Mouse (Mus musculus) cerebellum, adult 11 months (tissue): ENCODE data around the gene Prickle3.
"Not testable (repeated sequence)": the region's sequence is repeated elsewhere in the genome, so short reads cannot be mapped to it uniquely, and the experiment has no call there.

ENCODE experiments used
- DNase-seq: peaks from one replicate; pipeline ENCODE4 v3.0.0; 2022

Prickle3 gene

GRCm38 (mm10) chrX:7672739-7673138 is 15.7 kb downstream of the Prickle3 start:
- no peak for DNase-seq

- no peak for DNase-seq
These were observed 16.7 kb downstream of the Prickle3 start for GRCm38 (mm10) chrX:7673578-7674281.

- no peak for DNase-seq
These were observed 17.4 kb downstream of the Prickle3 start for GRCm38 (mm10) chrX:7674284-7675000.

- DNase-seq = no peak
These were observed 17.9 kb downstream of the Prickle3 start for GRCm38 (mm10) chrX:7675001-7675380.

- no peak for DNase-seq
These were observed 21.9 kb downstream of the Prickle3 start for GRCm38 (mm10) chrX:7678986-7679385.

GRCm38 (mm10) chrX:7679405-7680056 is 22.5 kb downstream of the Prickle3 start:
- DNase-seq = peak; percentile 88

DNA sequence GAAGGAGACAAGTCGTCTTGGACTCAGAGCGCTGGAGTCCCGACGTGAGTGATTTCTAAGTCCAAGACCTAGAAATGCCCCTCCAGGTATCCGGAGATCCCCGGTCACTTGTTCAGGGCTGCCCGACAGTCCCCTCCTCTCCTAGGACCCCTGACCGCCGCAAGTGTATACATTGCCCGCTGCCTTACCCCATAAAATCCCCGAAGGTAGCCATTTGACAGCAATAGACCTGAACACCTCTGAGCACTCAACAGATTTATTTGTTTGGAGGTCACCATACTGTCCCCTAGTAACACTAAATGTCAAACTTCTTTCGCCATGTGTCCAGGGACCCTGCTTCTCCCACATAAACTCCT is 23.0 kb downstream of the Prickle3 start:
- DNase-seq = no peak

DNA sequence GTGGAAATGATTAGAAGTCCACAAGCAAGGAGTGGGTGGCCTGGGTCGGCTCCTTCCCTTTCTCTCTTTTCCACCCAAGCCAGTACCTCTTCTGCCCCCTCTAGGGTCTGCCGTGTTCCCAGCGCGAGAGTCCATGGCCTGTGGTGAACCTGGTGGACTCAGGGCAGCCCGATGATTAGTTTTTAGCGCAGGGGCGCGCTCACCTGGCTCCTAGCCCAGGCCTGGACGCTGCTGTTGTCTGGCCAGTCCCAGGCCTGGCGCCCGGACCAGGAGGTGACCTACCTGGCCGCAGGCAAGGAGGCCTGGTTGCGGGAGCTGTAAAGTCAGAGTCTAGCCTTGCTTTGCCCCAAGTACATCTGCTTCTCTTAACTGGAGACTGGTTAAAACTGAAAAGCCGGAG is 23.8 kb downstream of the Prickle3 start, which contains the start of gene Magix:
Magix (minus strand) TSS at position 388 of the 400 bp plus-strand sequence.
- peak; percentile 48 for DNase-seq

- no peak for DNase-seq
These were observed 31.3 kb downstream of the Prickle3 start for GRCm38 (mm10) chrX:7688321-7688720.

DNA sequence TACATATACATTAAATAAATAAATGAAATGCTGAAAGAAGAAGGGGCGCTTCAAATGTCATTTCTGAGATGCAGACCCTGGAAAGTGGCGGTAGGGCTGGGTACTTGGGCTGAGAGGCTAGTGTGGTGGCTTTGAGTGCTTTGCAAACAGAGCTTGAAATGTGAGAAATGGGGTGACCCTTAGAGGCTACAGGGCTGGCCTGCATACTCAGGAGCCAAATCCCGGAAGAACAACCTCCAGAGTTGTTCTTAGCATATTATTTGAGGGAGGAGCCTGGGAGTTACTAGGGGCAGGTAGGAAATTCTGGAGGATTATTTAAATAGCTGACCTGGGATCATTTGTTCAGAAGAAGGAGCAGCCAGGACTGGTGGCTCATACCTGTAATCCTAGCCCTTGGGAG is 33.4 kb downstream of the Prickle3 start:
- no peak for DNase-seq

DNA sequence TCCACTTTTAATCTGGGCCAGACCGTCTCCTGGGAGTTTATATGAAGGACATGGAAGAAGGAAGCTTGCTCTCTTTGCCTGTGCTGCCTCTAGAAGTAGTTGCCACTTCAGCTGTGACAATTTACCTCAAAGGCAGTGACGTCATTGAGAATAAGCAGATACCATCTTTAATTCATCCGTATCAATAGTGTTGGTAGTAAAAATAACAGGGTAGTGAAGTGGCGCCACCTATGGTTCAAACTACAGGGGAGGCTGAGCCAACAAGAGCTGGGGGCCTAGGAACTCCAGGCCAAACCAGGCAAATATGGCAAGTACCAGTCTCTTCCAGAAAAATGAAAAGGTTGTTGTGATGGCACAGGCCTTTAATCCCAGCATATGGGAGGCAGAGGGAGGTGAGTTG is 35.8 kb downstream of the Prickle3 start:
- DNase-seq = no peak

GRCm38 (mm10) chrX:7696520-7696919 is 39.5 kb downstream of the Prickle3 start:
- no peak for DNase-seq

GRCm38 (mm10) chrX:7696954-7697381 is 39.9 kb downstream of the Prickle3 start, which contains the start of gene Gpkow:
TSS of gene Gpkow (plus strand) at chrX:7697131.
- DNase-seq = peak; percentile 75

- DNase-seq = not testable (repeated sequence)
These were observed 56.7 kb downstream of the Prickle3 start for GRCm38 (mm10) chrX:7713764-7714134.

- DNase-seq = peak; percentile 93
These were observed 57.3 kb downstream of the Prickle3 start, which contains the start of gene Wdr45 for GRCm38 (mm10) chrX:7714135-7714899. TSS of gene Wdr45 (plus strand) at chrX:7714333.

- DNase-seq = not testable (repeated sequence)
These were observed 59.0 kb downstream of the Prickle3 start for GRCm38 (mm10) chrX:7716058-7716457.
